Mouse (Mus musculus) G1E (cell line): ENCODE results near the gene Tmem186.

Experiments used
- CTCF ChIP-seq: IDR thresholded peaks from 2 replicates; pipeline ENCODE4 v1.5.1; 2012; ENCODE audit warnings: low read depth, low read length, inconsistent platforms, mixed read lengths
- GATA1 ChIP-seq: IDR thresholded peaks from 2 replicates; pipeline ENCODE4 v1.6.1; 2012; ENCODE audit warnings: borderline replicate concordance, low read length, inconsistent platforms, mixed read lengths
- POLR2AphosphoS5 ChIP-seq: IDR thresholded peaks from 2 replicates; pipeline ENCODE4 v1.6.1; 2012; ENCODE audit warnings: low read depth, low read length, inconsistent platforms; ENCODE audit not compliant: insufficient replicate concordance
- TAL1 ChIP-seq: conservative IDR thresholded peaks from 2 replicates; pipeline ENCODE4 v1.6.1; 2012; ENCODE audit warnings: low read depth, low read length, inconsistent platforms, mixed read lengths

DNA sequence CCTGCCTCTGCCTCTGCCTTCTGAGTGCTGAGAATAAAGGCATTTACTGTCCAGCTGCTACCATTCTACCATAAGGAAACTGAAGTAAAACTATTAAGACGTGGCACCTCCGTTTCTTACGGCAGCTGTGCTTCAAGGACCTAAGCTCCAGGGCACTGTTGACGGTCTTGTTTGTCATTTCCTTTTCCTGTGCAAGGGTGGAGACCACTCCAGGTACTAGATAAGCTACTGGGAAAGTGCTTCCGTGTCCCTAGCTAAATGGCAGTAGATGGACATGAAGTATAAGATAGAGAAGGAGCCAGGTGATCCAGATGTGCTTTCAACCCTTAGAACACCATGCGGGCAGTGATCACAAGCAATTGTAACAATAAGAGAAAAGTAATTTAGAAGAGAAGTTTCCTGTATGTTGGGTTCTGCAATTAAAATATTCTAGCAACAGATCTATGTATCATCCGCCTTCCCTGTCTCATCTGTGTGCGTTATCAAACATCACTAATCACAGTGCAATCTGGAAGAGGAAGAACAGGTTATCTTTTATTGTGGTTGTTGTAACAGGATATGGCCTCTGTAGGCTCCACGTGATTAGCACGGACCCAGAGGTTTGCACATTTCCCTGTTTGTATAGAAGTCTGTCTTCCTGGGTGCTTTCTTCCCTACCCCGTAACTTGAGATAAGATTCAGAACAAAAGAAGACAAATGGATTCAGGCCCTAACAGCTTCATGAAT, 2.1 kb upstream of the Tmem186 start:
- TF ChIP-seq CTCF = no peak
- no peak for TF ChIP-seq GATA1
- TF ChIP-seq POLR2AphosphoS5 = no peak
- no peak for TF ChIP-seq TAL1
